Mouse (Mus musculus) megakaryocyte progenitor cell, adult 5-6 weeks (primary cell): ENCODE data around the gene Foxf1. TPM values are rescaled to one million over a fixed set of nuclear protein-coding genes. Genes with fewer than 3 reads are reported as not detected.
A peak's percentile ranks its signal among the peaks of the same experiment; 100 is the strongest.

Experiments
- ATAC-seq: replicated peaks from 2 replicates; pipeline ENCODE4 v1.8.0; 2016; ENCODE audit warnings: mild to moderate bottlenecking, moderate TSS enrichment, inconsistent platforms; ENCODE audit not compliant: poor library complexity
- total RNA-seq, 2 experiments: library from RNA; stranded (forward) in 1 of 2; stranded (reverse) in 1 of 2; fragments of 157-497, 149-512 nt in 1 of 2; fragments of 200-1000 nt in 1 of 2; gene quantifications; 2 replicates each; pipeline versions ENCODE4 v1.2.3 to v1.2.4; 2015 to 2017

Foxf1 gene
- total RNA-seq, 2 experiments from 2014 or later = not detected

GRCm38 (mm10) chr8:121082218-121083092 is 1.7 kb upstream of the Foxf1 start:
- ATAC-seq = no peak

- ATAC-seq = no peak
These were observed 872 bp upstream of the Foxf1 start for GRCm38 (mm10) chr8:121083093-121083935.

- ATAC-seq = no peak
These were observed 313 bp upstream of the Foxf1 start for GRCm38 (mm10) chr8:121083936-121084209.

- no peak for ATAC-seq
These were observed 825 bp downstream of the Foxf1 start for GRCm38 (mm10) chr8:121085011-121085410.

GRCm38 (mm10) chr8:121085561-121085960 is 1.4 kb downstream of the Foxf1 start:
- no peak for ATAC-seq

GRCm38 (mm10) chr8:121086004-121086900 is 2.1 kb downstream of the Foxf1 start:
- ATAC-seq = no peak

GRCm38 (mm10) chr8:121088281-121088680 is 4.1 kb downstream of the Foxf1 start:
- ATAC-seq = no peak

- ATAC-seq = no peak
These were observed 4.9 kb downstream of the Foxf1 start for GRCm38 (mm10) chr8:121088871-121089630.

- ATAC-seq = no peak
These were observed 5.6 kb downstream of the Foxf1 start for GRCm38 (mm10) chr8:121089631-121090380.

GRCm38 (mm10) chr8:121090716-121091115 is 6.5 kb downstream of the Foxf1 start:
- ATAC-seq = no peak

GRCm38 (mm10) chr8:121092141-121092540 is 8.0 kb downstream of the Foxf1 start:
- no peak for ATAC-seq

GRCm38 (mm10) chr8:121092627-121093026 is 8.4 kb downstream of the Foxf1 start:
- ATAC-seq = peak; percentile 89

- ATAC-seq = no peak
These were observed 9.3 kb downstream of the Foxf1 start for GRCm38 (mm10) chr8:121093496-121093895.

- peak; percentile 66 for ATAC-seq
These were observed 20.0 kb downstream of the Foxf1 start for GRCm38 (mm10) chr8:121104049-121104818.

- peak; percentile 87 for ATAC-seq
These were observed 23.8 kb downstream of the Foxf1 start, which contains the start of gene Mthfsd for GRCm38 (mm10) chr8:121107668-121108656. Gene Mthfsd (minus strand): TSS chr8:121108392.

- ATAC-seq = no peak
These were observed 24.5 kb downstream of the Foxf1 start for GRCm38 (mm10) chr8:121108657-121109056.

- ATAC-seq = no peak
These were observed 27.1 kb downstream of the Foxf1 start for GRCm38 (mm10) chr8:121111145-121111907.
